Mouse (Mus musculus) right cerebral cortex, postnatal 10 days (tissue): ENCODE measurements at regions not wholly inside any gene's neighbourhood (a gene's known extent, or its start where the extent isn't known, plus 50 kb on each side); places are given as distances from the start of the nearest gene placed in this dataset.
A peak's percentile ranks its signal among the peaks of the same experiment; 100 is the strongest.

ENCODE experiments used
- DNase-seq, 2 experiments: peaks; one replicate each; pipeline ENCODE4 v3.0.0; 2021; ENCODE audit warnings: low spot score in 2 of 2

DNA sequence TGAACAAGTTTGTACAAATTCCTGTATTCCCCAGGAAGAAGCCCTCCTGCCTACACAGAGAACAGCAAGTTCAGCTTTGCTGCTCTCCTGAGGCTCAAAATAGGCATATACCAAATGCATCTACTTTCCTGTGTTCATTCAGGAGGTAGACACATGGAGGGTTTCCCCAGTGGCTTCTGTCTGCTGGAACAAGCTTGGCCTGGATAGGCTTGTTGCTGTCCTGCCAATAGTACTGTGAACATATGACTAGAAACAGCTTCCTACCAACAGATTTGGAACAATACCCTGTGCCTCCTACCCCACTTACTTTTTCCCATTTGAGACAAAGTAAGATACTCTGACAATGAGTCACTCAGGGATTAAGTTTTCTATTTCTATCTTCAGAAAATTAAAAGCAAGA, 93.8 kb upstream of the Wdpcp start:
- no peak for DNase-seq

DNA sequence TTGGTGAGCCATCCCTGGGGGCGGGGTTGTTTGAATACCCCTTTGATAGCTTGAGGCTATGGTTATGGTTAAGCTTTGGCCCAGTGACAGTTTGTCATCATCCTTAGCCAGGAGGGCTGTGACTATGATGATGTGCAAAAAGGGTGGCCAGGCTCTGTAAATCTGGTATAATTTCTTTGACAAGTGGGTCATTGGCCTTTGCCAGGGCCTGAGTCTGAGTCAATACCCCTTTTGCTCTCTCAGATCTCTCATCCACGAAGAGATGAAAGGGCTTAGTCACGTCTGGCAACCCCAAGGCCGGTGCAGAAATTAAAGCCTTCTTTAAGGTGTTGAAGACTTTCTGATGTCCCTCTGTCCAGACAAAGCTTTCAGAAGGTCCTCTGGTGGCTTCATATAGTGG, 99.7 kb upstream of the Ugp2 start:
- DNase-seq, result no peak

- no peak for DNase-seq
These were observed 97.5 kb upstream of the Ugp2 start for GRCm38 (mm10) chr11:21468465-21468864.

DNA sequence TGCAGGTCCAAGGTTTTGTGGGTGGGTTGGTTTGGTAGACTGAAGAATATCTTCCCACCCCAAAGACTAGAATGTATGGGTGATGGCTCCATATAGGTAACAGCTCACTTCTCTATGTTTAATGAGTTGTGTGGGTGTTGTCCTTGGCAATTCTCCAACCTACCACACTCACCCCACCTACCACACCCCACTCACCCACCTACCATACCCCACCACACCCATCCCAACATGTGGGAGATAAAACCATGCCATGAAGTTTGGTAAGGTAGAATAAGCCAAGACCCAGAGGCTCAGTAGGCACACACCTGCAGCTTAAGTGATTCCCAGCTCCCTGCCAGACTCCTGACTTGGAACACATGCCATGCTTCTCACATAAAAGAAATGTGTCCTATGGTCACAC, 89.0 kb upstream of the Ugp2 start:
- no peak for DNase-seq

GRCm38 (mm10) chr11:21453308-21454106, 82.5 kb upstream of the Ugp2 start:
- DNase-seq, result no peak

DNA sequence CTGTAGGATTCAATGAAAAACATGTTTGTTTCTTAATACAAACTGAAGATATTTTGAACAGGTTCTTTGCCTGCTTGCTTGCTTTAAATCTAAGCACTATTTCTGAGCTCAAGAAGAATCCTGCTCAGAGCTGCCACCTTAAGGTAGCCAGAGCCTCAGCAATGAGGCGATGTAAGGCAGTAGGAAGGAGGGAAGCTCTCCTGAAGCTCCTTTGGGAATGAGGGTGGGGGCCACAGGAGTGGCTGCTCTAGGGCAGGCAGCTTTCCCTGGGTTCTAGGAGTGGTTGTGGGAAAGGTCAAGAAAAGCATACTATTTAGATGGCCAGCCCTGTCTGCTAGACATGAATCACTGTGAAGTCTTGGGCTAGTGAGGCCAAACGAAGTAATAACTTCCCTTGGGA, 62.7 kb upstream of the Ugp2 start:
- DNase-seq, result peak; percentile 38 to 50

DNA sequence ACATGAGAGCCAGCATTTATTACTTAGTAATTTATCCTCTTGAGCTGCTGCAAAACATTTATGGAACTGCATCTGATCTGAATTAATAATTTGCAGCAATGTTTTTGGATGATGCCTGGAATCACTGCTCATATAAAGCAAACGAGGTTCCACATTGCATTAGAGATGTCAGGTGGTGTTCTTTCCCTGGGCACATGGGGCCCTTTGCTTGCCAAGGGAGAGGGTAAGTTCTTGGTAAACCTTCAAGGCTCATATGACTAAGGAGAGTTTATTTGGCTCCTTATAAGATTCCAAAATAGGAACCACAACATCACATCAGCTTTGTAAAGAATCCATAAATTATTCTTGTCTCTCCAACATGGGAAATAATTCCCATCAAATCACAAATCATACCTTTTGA, 59.0 kb upstream of the Ugp2 start:
- DNase-seq, result no peak

- DNase-seq, result no peak
These were observed 57.7 kb upstream of the Ugp2 start for GRCm38 (mm10) chr11:21428749-21429148.

DNA sequence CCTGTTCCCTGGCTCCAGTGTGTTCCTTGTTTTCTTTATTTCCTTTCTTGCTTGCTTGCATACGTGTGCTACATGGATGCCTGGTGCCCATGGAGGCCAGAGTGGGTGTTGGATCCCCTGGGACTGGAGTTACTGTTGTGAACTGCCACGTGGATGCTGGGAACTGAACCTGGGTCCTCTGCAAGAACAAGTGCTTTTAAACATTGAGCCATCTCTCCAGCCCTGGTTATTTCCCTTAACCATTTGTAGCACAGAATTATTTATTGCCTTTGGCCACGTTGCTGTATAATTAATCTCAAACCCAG, 57.0 kb upstream of the Ugp2 start:
- DNase-seq, result no peak

DNA sequence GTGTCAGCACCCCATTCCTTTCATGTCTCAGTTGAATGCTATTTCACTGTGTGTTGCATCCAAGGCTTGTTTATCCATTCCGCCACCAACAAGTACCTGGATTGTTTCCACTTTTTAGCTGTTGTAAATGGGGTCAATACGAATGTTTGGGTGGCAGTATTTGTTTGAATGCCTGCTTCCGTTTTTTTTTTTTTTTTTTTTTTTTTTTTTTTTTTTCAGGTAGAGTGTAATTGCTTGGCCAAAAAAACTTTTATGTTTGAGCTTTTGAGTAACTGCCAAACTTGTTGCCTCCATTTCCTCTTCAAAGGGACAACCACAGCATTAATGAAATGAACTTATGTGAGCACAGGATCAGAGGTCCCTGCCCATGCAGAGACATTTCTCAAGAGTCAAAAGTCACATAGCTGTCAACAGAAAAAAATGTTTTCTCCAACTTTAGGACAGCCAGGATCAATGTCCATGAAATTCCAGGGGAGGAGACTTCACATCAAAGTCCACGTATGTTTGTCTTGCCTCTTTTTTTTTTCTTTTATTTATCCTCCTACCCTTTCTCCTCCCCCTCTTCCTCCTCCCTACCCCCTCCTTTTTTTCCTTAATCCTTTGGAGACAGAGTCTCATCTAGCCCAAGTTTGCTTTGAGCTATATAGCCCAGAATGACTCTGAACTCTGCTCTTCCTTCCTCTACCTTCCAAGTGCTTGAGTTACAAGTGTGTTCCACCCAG, 56.5 kb upstream of the Ugp2 start:
- no peak for DNase-seq

DNA sequence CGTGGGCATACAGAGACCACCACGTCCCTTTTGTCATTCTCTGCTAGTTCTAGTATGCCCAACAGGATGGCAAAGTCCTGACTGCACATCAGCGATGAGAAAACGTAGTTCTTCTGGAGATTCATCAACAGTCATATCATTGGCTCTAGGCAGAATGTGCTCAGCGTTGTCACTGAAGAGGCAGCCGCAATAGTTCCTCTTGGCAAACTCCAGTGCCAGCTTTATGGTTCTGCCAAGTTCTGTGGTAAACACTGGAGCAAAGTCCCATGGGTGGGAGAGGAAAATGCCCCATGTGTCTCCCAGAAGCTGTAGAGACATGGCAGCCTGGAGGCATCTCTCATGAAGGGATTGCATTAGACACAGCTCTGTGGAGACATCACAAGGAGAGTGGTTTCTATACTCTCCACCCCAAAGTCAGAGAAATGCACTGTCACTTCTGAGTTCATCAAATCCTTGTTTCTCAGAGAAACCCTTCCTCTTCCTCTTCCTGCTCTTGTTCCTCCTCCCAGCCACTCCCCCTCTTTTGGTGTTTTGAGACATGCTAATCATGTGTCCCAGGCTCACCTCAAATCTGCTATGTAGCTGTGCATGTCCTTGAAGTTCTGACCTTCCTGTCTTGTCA, 54.6 kb upstream of the Ugp2 start:
- no peak for DNase-seq

DNA sequence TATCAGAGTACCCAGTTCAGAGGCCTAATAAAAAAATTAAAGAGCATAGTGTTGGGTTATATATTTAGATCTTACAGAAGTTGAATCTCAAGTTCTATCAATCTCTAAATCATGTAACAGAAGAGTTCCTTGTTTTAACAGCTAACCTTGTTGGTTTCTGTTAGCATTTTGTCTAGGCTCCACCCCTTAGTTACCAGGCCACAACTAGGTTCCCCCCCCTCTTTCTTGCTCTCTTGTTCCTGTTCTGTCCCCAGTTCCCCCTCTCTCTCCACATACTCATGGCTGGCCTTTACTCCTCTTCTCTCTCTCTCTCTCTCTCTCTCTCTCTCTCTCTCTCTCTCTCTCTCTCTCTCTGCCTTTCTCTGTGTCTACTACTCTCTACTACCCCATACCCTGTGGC, 53.3 kb upstream of the Ugp2 start:
- no peak for DNase-seq

DNA sequence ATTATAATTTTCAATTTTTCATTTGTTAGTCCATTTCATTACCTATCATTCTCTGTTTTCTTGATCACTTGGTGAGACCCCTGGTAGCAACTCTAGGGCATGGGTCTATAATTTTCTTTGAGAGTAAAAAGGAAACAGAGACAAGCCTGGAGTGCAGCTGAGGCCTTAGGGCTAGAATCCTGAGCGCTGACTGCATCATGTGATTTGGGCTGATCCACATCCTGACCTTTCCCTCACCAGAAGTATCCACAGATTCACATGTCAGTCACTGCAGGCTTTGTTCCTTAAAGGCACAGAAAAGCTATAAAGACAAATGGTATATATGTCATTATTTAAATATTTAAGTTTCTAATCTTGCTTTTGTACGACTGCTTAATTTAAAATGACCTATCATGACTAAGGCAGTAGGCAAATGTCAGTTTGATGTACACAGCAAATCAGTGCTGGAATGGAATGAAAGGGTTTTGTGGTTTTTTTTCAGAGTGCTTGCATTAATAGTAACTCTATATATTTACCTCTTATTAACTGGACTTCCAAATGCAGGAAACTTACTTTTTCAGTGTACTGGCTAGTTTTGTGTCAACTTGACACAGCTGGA, 51.4 kb upstream of the Ugp2 start:
- no peak for DNase-seq
